Mouse (Mus musculus) embryonic facial prominence, embryonic 14.5 days (tissue): ENCODE measurements at regions not wholly inside any gene's neighbourhood (a gene's known extent, or its start where the extent isn't known, plus 50 kb on each side); places are given as distances from the start of the nearest gene placed in this dataset.
A peak's percentile ranks its signal among the peaks of the same experiment; 100 is the strongest.

Experiments
- ATAC-seq: fragments of 200-750 bp; cut with Nextera tagmentation; 2 replicates; pipeline ENCODE4 v1.8.0; 2017; ENCODE audit warnings: low read depth, moderate number of reproducible peaks, moderate TSS enrichment
- DNase-seq: peaks from one replicate; pipeline ENCODE4 v3.0.0-alpha.2; 2015; ENCODE audit warnings: low spot score
- H3K27ac ChIP-seq: fragments of 300-500 bp; sonication (generic); replicated peaks from 2 replicates; pipeline ENCODE4 v1.5.1; 2014; ENCODE audit warnings: low read depth, mild to moderate bottlenecking, low read length, moderate library complexity
- H3K27me3 ChIP-seq: fragments of 300-500 bp; sonication (generic); replicated peaks from 2 replicates; pipeline ENCODE4 v1.6.1; 2014; ENCODE audit warnings: low read length; ENCODE audit not compliant: control insufficient read depth, insufficient read depth
- H3K36me3 ChIP-seq: fragments of 300-500 bp; sonication (generic); 2 replicates; pipeline ENCODE4 v1.6.1; 2014; ENCODE audit warnings: low read length, mixed read lengths; ENCODE audit not compliant: control insufficient read depth, insufficient read depth
- H3K4me1 ChIP-seq: fragments of 300-500 bp; sonication (generic); 2 replicates; pipeline ENCODE4 v1.6.1; 2014; ENCODE audit warnings: antibody characterized with exemption, low read length; ENCODE audit not compliant: control insufficient read depth, insufficient read depth
- H3K4me2 ChIP-seq: fragments of 300-500 bp; sonication (generic); 2 replicates; pipeline ENCODE4 v1.6.1; 2014; ENCODE audit warnings: low read depth, mild to moderate bottlenecking, low read length, moderate library complexity, mixed read lengths
- H3K4me3 ChIP-seq: fragments of 300-500 bp; sonication (generic); 2 replicates; pipeline ENCODE4 v1.5.1; 2014; ENCODE audit warnings: low read depth, mild to moderate bottlenecking, low read length
- H3K9ac ChIP-seq: fragments of 300-500 bp; sonication (generic); 2 replicates; pipeline ENCODE4 v1.6.1; 2014; ENCODE audit warnings: low read depth, mild to moderate bottlenecking, low read length, moderate library complexity, mixed read lengths
- H3K9me3 ChIP-seq: fragments of 300-500 bp; sonication (generic); 2 replicates; pipeline ENCODE4 v1.6.1; 2016; ENCODE audit warnings: low read length; ENCODE audit not compliant: control insufficient read depth
- WGBS: fragments of 180-500 bp; shearing (Covaris S2); extraction: QIAGEN DNeasy Blood & Tissue Kit; methylation state at CpG from one replicate; pipeline ENCODE4 v1.1.7; 2014; 5-methylcytosine and 5-hydroxymethylcytosine counted together

DNA sequence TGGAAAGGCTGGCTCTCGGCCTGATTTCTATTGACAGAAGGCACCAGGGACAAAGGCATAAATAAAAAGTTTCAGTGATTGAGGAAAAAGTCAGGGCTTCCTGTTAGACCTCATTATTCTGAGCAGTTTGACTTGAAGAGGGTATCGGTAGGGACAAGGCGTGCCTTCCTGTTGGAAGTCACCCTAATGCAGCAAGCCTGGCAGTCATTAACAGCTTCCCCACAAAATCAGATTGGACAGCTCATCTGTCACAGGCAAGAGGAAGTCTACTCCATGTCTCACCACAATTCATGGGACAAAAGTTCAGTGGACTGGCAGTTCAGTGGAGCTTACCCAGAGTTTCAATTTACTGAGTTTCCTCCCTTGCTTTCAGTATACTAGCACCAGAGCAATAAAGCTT lies 715.5 kb downstream of the Fam181b start:
- H3K36me3 ChIP-seq = no peaks in the 10 kb centered on the region
- H3K27ac ChIP-seq = no peak overlapping the region
- H3K9me3 ChIP-seq = no peaks in the 10 kb centered on the region
- ATAC-seq = no peak
- no peaks in the 10 kb centered on the region for H3K27me3 ChIP-seq
- H3K4me1 ChIP-seq = no peaks in the 10 kb centered on the region
- H3K4me3 ChIP-seq = no peak overlapping the region
- H3K4me2 ChIP-seq = no peak overlapping the region
- WGBS = 31% methylated on average over 3 of the region's 3 CpGs
- H3K9ac ChIP-seq = no peak overlapping the region
- peak; percentile 11 for DNase-seq

DNA sequence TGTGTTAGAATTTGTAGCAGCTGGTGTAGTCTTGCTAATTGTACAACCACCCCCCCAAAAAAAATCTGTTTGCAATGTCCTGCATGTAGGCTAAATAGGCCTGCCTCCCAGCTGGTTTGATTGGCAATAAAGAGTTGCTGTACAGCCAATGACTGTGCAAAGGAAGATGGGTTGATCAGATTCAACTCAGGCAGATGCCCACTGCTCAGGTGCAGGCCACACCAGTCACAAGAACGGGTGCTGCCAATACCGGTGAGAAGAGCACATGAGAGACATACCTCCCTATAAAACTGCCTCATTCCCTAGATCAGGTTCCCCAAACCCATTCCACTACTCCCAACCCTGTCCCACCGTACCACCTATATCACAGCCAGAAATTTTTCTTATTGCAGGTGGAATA lies 756.0 kb downstream of the Fam181b start:
- Histone ChIP-seq H3K36me3 (no peaks in the 10 kb centered on the region), H3K27ac (no peak overlapping the region), H3K4me2 (no peak overlapping the region), H3K4me3 (no peak overlapping the region), H3K9ac (no peak overlapping the region), H3K4me1 (no peaks in the 10 kb centered on the region), H3K9me3 (no peaks in the 10 kb centered on the region), H3K27me3 (no peaks in the 10 kb centered on the region)
- 90% methylated on average over 3 of the region's 3 CpGs for WGBS
- no peak for DNase-seq
- no peak for ATAC-seq

DNA sequence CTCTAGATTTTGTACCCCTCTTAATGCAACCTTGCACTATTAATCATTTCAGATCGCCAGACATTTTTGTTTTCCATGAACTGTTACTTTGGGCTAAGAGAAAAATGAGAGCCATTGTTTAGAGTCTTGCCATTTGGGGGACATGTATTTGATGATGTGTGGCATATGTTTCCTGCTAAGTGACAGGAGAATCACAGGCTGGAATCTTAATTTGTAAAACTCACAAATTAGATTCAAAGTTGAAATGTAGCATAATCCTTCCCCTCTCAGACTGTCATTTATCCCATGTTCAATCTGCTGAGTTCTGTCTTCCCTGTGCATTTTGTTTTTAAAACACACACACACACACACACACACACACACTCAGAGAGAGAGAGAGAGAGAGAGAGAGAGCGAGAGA lies 756.5 kb downstream of the Fam181b start:
- no peak for DNase-seq
- Histone ChIP-seq H3K4me2 (no peak overlapping the region), H3K27ac (no peak overlapping the region), H3K4me1 (no peaks in the 10 kb centered on the region), H3K9me3 (no peaks in the 10 kb centered on the region), H3K27me3 (no peaks in the 10 kb centered on the region), H3K9ac (no peak overlapping the region), H3K36me3 (no peaks in the 10 kb centered on the region), H3K4me3 (no peak overlapping the region)
- ATAC-seq = no peak
- 80% methylated on average over 2 of the region's 2 CpGs for WGBS

- Histone ChIP-seq H3K36me3 (no peaks in the 10 kb centered on the region), H3K4me2 (no peak overlapping the region), H3K4me3 (no peak overlapping the region), H3K9ac (no peak overlapping the region), H3K27me3 (no peaks in the 10 kb centered on the region), H3K27ac (no peak overlapping the region), H3K9me3 (no peaks in the 10 kb centered on the region), H3K4me1 (no peaks in the 10 kb centered on the region)
- no peak for DNase-seq
- 65% methylated on average over 6 of the region's 6 CpGs for WGBS
- ATAC-seq = no peak
Observed at GRCm38 (mm10) chr7:93855025-93855424, 775.4 kb downstream of the Fam181b start.

DNA sequence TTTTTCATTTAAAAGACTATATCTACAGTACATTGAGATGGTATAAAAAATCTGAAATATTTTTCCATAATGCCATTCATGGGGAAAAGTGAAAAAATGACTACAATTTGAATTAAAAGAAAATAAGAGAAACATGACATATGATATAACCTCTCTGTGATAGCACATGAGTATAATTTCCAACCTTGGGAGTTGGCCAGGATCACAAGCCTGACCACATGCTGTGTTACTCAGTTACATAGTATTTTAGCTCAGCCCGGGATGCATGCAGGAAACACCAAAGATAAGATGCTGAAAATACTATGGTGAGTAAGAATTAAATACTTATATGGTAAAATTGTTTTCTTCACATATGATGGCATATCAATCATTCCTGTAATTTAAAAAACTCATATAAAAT lies 814.0 kb downstream of the Fam181b start:
- no peak overlapping the region for H3K4me2 ChIP-seq
- no peaks in the 10 kb centered on the region for H3K36me3 ChIP-seq
- ATAC-seq (no peak), DNase-seq (no peak)
- H3K9ac ChIP-seq = no peak overlapping the region
- no peaks in the 10 kb centered on the region for H3K9me3 ChIP-seq
- no peak overlapping the region for H3K27ac ChIP-seq
- H3K4me3 ChIP-seq = no peak overlapping the region
- no peaks in the 10 kb centered on the region for H3K27me3 ChIP-seq
- WGBS = 83% methylated on average over 1 of the region's 1 CpGs
- no peaks in the 10 kb centered on the region for H3K4me1 ChIP-seq

GRCm38 (mm10) chr7:93896921-93897320 lies 817.3 kb downstream of the Fam181b start:
- Histone ChIP-seq H3K9ac (no peak overlapping the region), H3K36me3 (no peaks in the 10 kb centered on the region), H3K27ac (no peak overlapping the region), H3K4me2 (no peak overlapping the region), H3K27me3 (no peaks in the 10 kb centered on the region), H3K4me3 (no peak overlapping the region), H3K4me1 (no peaks in the 10 kb centered on the region), H3K9me3 (no peaks in the 10 kb centered on the region)
- DNase-seq (no peak), ATAC-seq (no peak)

GRCm38 (mm10) chr7:93902770-93903169 lies 823.1 kb downstream of the Fam181b start:
- Histone ChIP-seq H3K4me3 (no peak overlapping the region), H3K27me3 (no peaks in the 10 kb centered on the region), H3K36me3 (no peaks in the 10 kb centered on the region), H3K4me1 (no peaks in the 10 kb centered on the region), H3K4me2 (no peak overlapping the region), H3K9ac (no peak overlapping the region), H3K9me3 (no peaks in the 10 kb centered on the region), H3K27ac (no peak overlapping the region)
- WGBS = 76% methylated on average over 2 of the region's 2 CpGs
- ATAC-seq (no peak), DNase-seq (no peak)

- H3K4me3 ChIP-seq = no peak overlapping the region
- no peaks in the 10 kb centered on the region for H3K36me3 ChIP-seq
- 64% methylated on average over 3 of the region's 3 CpGs for WGBS
- no peak overlapping the region for H3K9ac ChIP-seq
- no peak overlapping the region for H3K4me2 ChIP-seq
- H3K27ac ChIP-seq = no peak overlapping the region
- H3K4me1 ChIP-seq = no peaks in the 10 kb centered on the region
- H3K27me3 ChIP-seq = no peaks in the 10 kb centered on the region
- DNase-seq = no peak
- no peaks in the 10 kb centered on the region for H3K9me3 ChIP-seq
- no peak for ATAC-seq
Observed at GRCm38 (mm10) chr7:93936925-93937324, 857.3 kb downstream of the Fam181b start.

DNA sequence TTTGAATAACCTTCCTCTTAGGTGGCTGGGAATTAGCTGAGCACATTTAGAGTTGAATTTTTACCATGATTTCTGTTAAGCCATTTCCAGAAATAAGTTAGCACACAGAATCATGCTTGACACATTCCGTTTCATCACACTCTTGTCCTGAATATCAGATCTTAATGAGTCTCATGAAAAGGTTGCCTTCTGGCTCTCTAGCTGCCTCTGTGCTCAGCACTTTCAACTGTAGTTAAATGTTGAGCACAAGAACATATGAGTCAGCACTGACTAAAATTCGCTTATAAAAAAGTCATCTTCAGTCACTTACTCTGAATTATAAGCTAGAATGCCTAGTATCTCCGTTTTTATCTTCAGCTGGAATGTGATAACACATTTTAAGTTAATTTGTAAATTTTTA lies 902.4 kb downstream of the Fam181b start:
- no peak overlapping the region for H3K27ac ChIP-seq
- WGBS = 68% methylated on average over 3 of the region's 3 CpGs
- ATAC-seq = no peak
- no peak for DNase-seq
- no peaks in the 10 kb centered on the region for H3K4me1 ChIP-seq
- H3K4me2 ChIP-seq = no peak overlapping the region
- H3K4me3 ChIP-seq = no peak overlapping the region
- H3K9ac ChIP-seq = no peak overlapping the region
- H3K9me3 ChIP-seq = no peaks in the 10 kb centered on the region
- H3K27me3 ChIP-seq = no peaks in the 10 kb centered on the region
- H3K36me3 ChIP-seq = no peaks in the 10 kb centered on the region
